Mouse (Mus musculus) heart, embryonic 11.5 days (tissue): ENCODE measurements around the gene Mybbp1a. TPM values are rescaled to one million over a fixed set of nuclear protein-coding genes. Genes with fewer than 3 reads are reported as not detected.

Experiments used
- ATAC-seq: fragments of 200-750 bp; cut with Nextera tagmentation; replicated peaks from 2 replicates; pipeline ENCODE4 v1.8.0; 2017; ENCODE audit warnings: moderate library complexity; ENCODE audit not compliant: insufficient number of reproducible peaks, low FRiP score, low TSS enrichment
- H3K27ac ChIP-seq: fragments of 300-500 bp; sonication (generic); 2 replicates; pipeline ENCODE4 v1.5.1; 2014; ENCODE audit warnings: mild to moderate bottlenecking, low read depth, low read length
- H3K27me3 ChIP-seq: fragments of 300-500 bp; sonication (generic); 2 replicates; pipeline ENCODE4 v1.6.1; 2014; ENCODE audit warnings: mild to moderate bottlenecking, low read length, mixed read lengths; ENCODE audit not compliant: control insufficient read depth, insufficient read depth
- H3K36me3 ChIP-seq: fragments of 300-500 bp; sonication (generic); 2 replicates; pipeline ENCODE4 v1.6.1; 2014; ENCODE audit warnings: mild to moderate bottlenecking, low read length, moderate library complexity, mixed read lengths; ENCODE audit not compliant: control insufficient read depth, insufficient read depth
- H3K4me1 ChIP-seq: fragments of 300-500 bp; sonication (generic); 2 replicates; pipeline ENCODE4 v1.6.1; 2014; ENCODE audit warnings: low read length; ENCODE audit not compliant: control insufficient read depth, insufficient read depth
- H3K4me2 ChIP-seq: fragments of 300-500 bp; sonication (generic); 2 replicates; pipeline ENCODE4 v1.6.1; 2014; ENCODE audit warnings: mild to moderate bottlenecking, moderate library complexity
- H3K4me3 ChIP-seq: fragments of 300-500 bp; sonication (generic); 2 replicates; pipeline ENCODE4 v1.5.1; 2014; ENCODE audit warnings: low read depth, low read length
- H3K9ac ChIP-seq: fragments of 300-500 bp; sonication (generic); 2 replicates; pipeline ENCODE4 v1.6.1; 2014; ENCODE audit warnings: mild to moderate bottlenecking, low read depth, low read length, moderate library complexity
- H3K9me3 ChIP-seq: fragments of 300-500 bp; sonication (generic); replicated peaks from 2 replicates; pipeline ENCODE4 v1.6.1; 2016; ENCODE audit warnings: low read length; ENCODE audit not compliant: control insufficient read depth
- WGBS: fragments of 180-500 bp; shearing (Covaris S2); extraction: QIAGEN DNeasy Blood & Tissue Kit; methylation state at CpG from one replicate; pipeline ENCODE4 v1.1.7; 2014; ENCODE audit not compliant: insufficient replicate concordance; 5-methylcytosine and 5-hydroxymethylcytosine counted together
- polyA plus RNA-seq: library from polyadenylated mRNA; unstranded; fragments of >200 nt; fragmentation: Nextera tagmentation; extraction: Ambion mirVana; gene quantifications from 2 replicates; pipeline ENCODE4 v1.2.1, GENCODE M21; 2014

Mybbp1a gene
- 93.8 and 101 TPM in 2 replicates for polyA plus RNA-seq

GRCm38 (mm10) chr11:72440965-72441664 is at the start of gene Mybbp1a:
Mybbp1a (plus strand) TSS chr11:72441355.
- under 1% methylated on average over 46 of the region's 46 CpGs for WGBS
- Histone ChIP-seq H3K9ac (peak within 1 kb of the TSS; percentile 88), H3K4me1 (peaks cover 9% of the 10 kb centered on the region), H3K36me3 (peaks cover 30% of the 10 kb centered on the region), H3K27me3 (no peaks in the 10 kb centered on the region), H3K4me3 (peak within 1 kb of the TSS; percentile 86), H3K9me3 (no peaks in the 10 kb centered on the region), H3K27ac (peak within 1 kb of the TSS; percentile 68), H3K4me2 (peak within 1 kb of the TSS; percentile 90)
- peak; percentile 88 for ATAC-seq

- Histone ChIP-seq H3K9ac (no peak overlapping the region), H3K27me3 (no peaks in the 10 kb centered on the region), H3K27ac (no peak overlapping the region), H3K4me3 (no peak overlapping the region), H3K4me1 (peaks cover 38% of the 10 kb centered on the region), H3K9me3 (no peaks in the 10 kb centered on the region), H3K4me2 (no peak overlapping the region), H3K36me3 (peaks cover 11% of the 10 kb centered on the region)
- ATAC-seq = no peak
- 98% methylated on average over 3 of the region's 3 CpGs for WGBS
Observed at GRCm38 (mm10) chr11:72393243-72393642, 47.9 kb upstream of the Mybbp1a start.

GRCm38 (mm10) chr11:72393669-72394068 is 47.5 kb upstream of the Mybbp1a start:
- no peak overlapping the region for H3K27ac ChIP-seq
- H3K9me3 ChIP-seq = no peaks in the 10 kb centered on the region
- no peak overlapping the region for H3K4me2 ChIP-seq
- peaks cover 9% of the 10 kb centered on the region for H3K36me3 ChIP-seq
- WGBS = 68% methylated on average over 5 of the region's 5 CpGs
- H3K9ac ChIP-seq = no peak overlapping the region
- H3K4me3 ChIP-seq = no peak overlapping the region
- no peak for ATAC-seq
- H3K4me1 ChIP-seq = peaks cover 38% of the 10 kb centered on the region
- no peaks in the 10 kb centered on the region for H3K27me3 ChIP-seq

GRCm38 (mm10) chr11:72394694-72395093 is 46.5 kb upstream of the Mybbp1a start:
- ATAC-seq = no peak
- peaks cover 38% of the 10 kb centered on the region for H3K4me1 ChIP-seq
- H3K27ac ChIP-seq = peak overlapping the region; percentile 36; the same call in 1 of the 2 replicates
- H3K36me3 ChIP-seq = peaks cover 13% of the 10 kb centered on the region
- no peak overlapping the region for H3K9ac ChIP-seq
- no peaks in the 10 kb centered on the region for H3K9me3 ChIP-seq
- H3K27me3 ChIP-seq = no peaks in the 10 kb centered on the region
- H3K4me2 ChIP-seq = no peak overlapping the region
- 53% methylated on average over 2 of the region's 2 CpGs for WGBS
- H3K4me3 ChIP-seq = no peak overlapping the region

GRCm38 (mm10) chr11:72395652-72396051 is 45.5 kb upstream of the Mybbp1a start:
- Histone ChIP-seq H3K27me3 (no peaks in the 10 kb centered on the region), H3K4me2 (no peak overlapping the region), H3K36me3 (peaks cover 20% of the 10 kb centered on the region), H3K4me3 (no peak overlapping the region), H3K27ac (peak overlapping the region; percentile 67), H3K9me3 (no peaks in the 10 kb centered on the region), H3K4me1 (peaks cover 38% of the 10 kb centered on the region), H3K9ac (no peak overlapping the region)
- WGBS = 45% methylated on average over 6 of the region's 6 CpGs
- no peak for ATAC-seq

- no peaks in the 10 kb centered on the region for H3K9me3 ChIP-seq
- 0 out of 2 replicates have a peak, but pooled peaks have one; percentile 3 for ATAC-seq
- 0 out of 2 replicates have a peak overlapping the region, but pooled peaks have one; percentile 7 for H3K9ac ChIP-seq
- H3K27me3 ChIP-seq = no peaks in the 10 kb centered on the region
- 48% methylated on average over 7 of the region's 7 CpGs for WGBS
- no peak overlapping the region for H3K4me2 ChIP-seq
- peak overlapping the region; percentile 67 for H3K27ac ChIP-seq
- peaks cover 38% of the 10 kb centered on the region for H3K4me1 ChIP-seq
- H3K4me3 ChIP-seq = no peak overlapping the region
- peaks cover 23% of the 10 kb centered on the region for H3K36me3 ChIP-seq
Observed at GRCm38 (mm10) chr11:72396621-72397020, 44.5 kb upstream of the Mybbp1a start.

- Histone ChIP-seq H3K4me1 (peaks cover 40% of the 10 kb centered on the region), H3K4me2 (no peak overlapping the region), H3K4me3 (no peak overlapping the region), H3K9me3 (no peaks in the 10 kb centered on the region), H3K36me3 (peaks cover 23% of the 10 kb centered on the region), H3K27ac (peak overlapping the region; percentile 67), H3K27me3 (no peaks in the 10 kb centered on the region), H3K9ac (no peak overlapping the region)
- no peak for ATAC-seq
- 55% methylated on average over 10 of the region's 10 CpGs for WGBS
Observed at GRCm38 (mm10) chr11:72397072-72397471, 44.1 kb upstream of the Mybbp1a start.

- Histone ChIP-seq H3K4me3 (no peak overlapping the region), H3K4me1 (peaks cover 49% of the 10 kb centered on the region), H3K9ac (no peak overlapping the region), H3K36me3 (peaks cover 26% of the 10 kb centered on the region), H3K4me2 (no peak overlapping the region), H3K27ac (peak overlapping the region; percentile 67), H3K9me3 (no peaks in the 10 kb centered on the region), H3K27me3 (no peaks in the 10 kb centered on the region)
- WGBS = 76% methylated on average over 8 of the region's 8 CpGs
- ATAC-seq = no peak
Observed at GRCm38 (mm10) chr11:72397811-72398525, 43.2 kb upstream of the Mybbp1a start.
